Mouse (Mus musculus) small intestine, adult 2 months (tissue): ENCODE data around the gene Tekt4. TPM values are rescaled to one million over a fixed set of nuclear protein-coding genes. Genes with fewer than 3 reads are reported as not detected.

Experiments used
- H3K27ac ChIP-seq: fragments of 200-500 bp; 2 replicates; pipeline ENCODE4 v1.5.1; 2012; ENCODE audit warnings: low read depth, low read length, control low read depth, inconsistent platforms; ENCODE audit not compliant: insufficient read depth
- H3K27me3 ChIP-seq: fragments of 200-500 bp; 2 replicates; pipeline ENCODE4 v1.6.1; 2012; ENCODE audit warnings: mild to moderate bottlenecking, moderate library complexity, low read length, inconsistent platforms; ENCODE audit not compliant: control insufficient read depth, insufficient read depth
- H3K36me3 ChIP-seq: fragments of 200-500 bp; 2 replicates; pipeline ENCODE4 v1.6.1; 2012; ENCODE audit warnings: mild to moderate bottlenecking, low read length, control low read depth, inconsistent platforms; ENCODE audit not compliant: control insufficient read depth, insufficient read depth
- H3K4me1 ChIP-seq: fragments of 200-500 bp; 2 replicates; pipeline ENCODE4 v1.6.1; 2012; ENCODE audit warnings: low read length, inconsistent platforms, mixed read lengths; ENCODE audit not compliant: control insufficient read depth, insufficient read depth, insufficient read length
- H3K4me3 ChIP-seq: fragments of 200-500 bp; 2 replicates; pipeline ENCODE4 v1.5.1; 2012; ENCODE audit warnings: low read depth, mild to moderate bottlenecking, control low read depth, inconsistent platforms, low read length, moderate library complexity
- CTCF ChIP-seq: fragments of 200-500 bp; IDR thresholded peaks from 2 replicates; pipeline ENCODE4 v1.5.1; 2012; ENCODE audit warnings: low read depth, mild to moderate bottlenecking, control low read depth, inconsistent platforms, low read length, moderate library complexity, mixed read lengths; ENCODE audit not compliant: insufficient replicate concordance, insufficient read length; ENCODE audit errors: extremely low read depth
- POLR2A ChIP-seq: fragments of 200-500 bp; IDR thresholded peaks from 2 replicates; pipeline ENCODE4 v1.6.1; 2012; ENCODE audit warnings: low read depth, mild to moderate bottlenecking, control low read depth, inconsistent platforms, low read length, moderate library complexity
- WGBS: fragments of 180-500 bp; shearing (Covaris S2); methylation state at CpG from one replicate; pipeline ENCODE4 v1.1.7; 2018; 5-methylcytosine and 5-hydroxymethylcytosine counted together
- polyA plus RNA-seq: library from polyadenylated mRNA; depleted of rRNA; stranded (reverse); fragments of >200 nt; gene quantifications from 2 replicates; pipeline ENCODE4 v1.2.3, GENCODE M21; 2012

The Tekt4 gene
- polyA plus RNA-seq, 1 experiment, result not detected

- no peak overlapping the region for H3K4me3 ChIP-seq
- TF ChIP-seq CTCF, result no peak
- no peak for TF ChIP-seq POLR2A
- H3K4me1 ChIP-seq, result 0 out of 2 replicates have a peak, but pooled peaks cover 2% of the 10 kb centered on the region
- WGBS, result 91% methylated on average over 3 of the region's 3 CpGs
- H3K36me3 ChIP-seq, result no peaks in the 10 kb centered on the region
- no peak overlapping the region for H3K27ac ChIP-seq
- H3K27me3 ChIP-seq, result no peaks in the 10 kb centered on the region
Observed at GRCm38 (mm10) chr17:25420998-25421397, 33.4 kb upstream of the Tekt4 start.

GRCm38 (mm10) chr17:25424526-25425080 is 29.8 kb upstream of the Tekt4 start:
- Histone ChIP-seq H3K4me1 (no peaks in the 10 kb centered on the region), H3K27me3 (no peaks in the 10 kb centered on the region), H3K36me3 (no peaks in the 10 kb centered on the region), H3K27ac (no peak overlapping the region), H3K4me3 (no peak overlapping the region)
- TF ChIP-seq POLR2A, result no peak
- no peak for TF ChIP-seq CTCF
- WGBS, result 59% methylated on average over 8 of the region's 8 CpGs

GRCm38 (mm10) chr17:25425996-25426395 is 28.4 kb upstream of the Tekt4 start:
- Histone ChIP-seq H3K27ac (no peak overlapping the region), H3K4me3 (no peak overlapping the region), H3K27me3 (no peaks in the 10 kb centered on the region), H3K36me3 (no peaks in the 10 kb centered on the region), H3K4me1 (no peaks in the 10 kb centered on the region)
- 63% methylated on average over 2 of the region's 2 CpGs for WGBS
- TF ChIP-seq CTCF (no peak), POLR2A (no peak)

GRCm38 (mm10) chr17:25427441-25427840 is 27.0 kb upstream of the Tekt4 start:
- no peak for TF ChIP-seq POLR2A
- TF ChIP-seq CTCF, result no peak
- Histone ChIP-seq H3K27me3 (peaks cover 6% of the 10 kb centered on the region), H3K4me1 (no peaks in the 10 kb centered on the region), H3K27ac (no peak overlapping the region), H3K36me3 (no peaks in the 10 kb centered on the region), H3K4me3 (no peak overlapping the region)
- WGBS, result 43% methylated on average over 10 of the region's 10 CpGs

- TF ChIP-seq CTCF, result no peak
- TF ChIP-seq POLR2A, result no peak
- WGBS, result 66% methylated on average over 5 of the region's 5 CpGs
- no peak overlapping the region for H3K4me3 ChIP-seq
- no peaks in the 10 kb centered on the region for H3K36me3 ChIP-seq
- H3K4me1 ChIP-seq, result no peaks in the 10 kb centered on the region; the same call in 1 of the 2 replicates
- no peak overlapping the region for H3K27ac ChIP-seq
- H3K27me3 ChIP-seq, result peaks cover 24% of the 10 kb centered on the region
Observed at GRCm38 (mm10) chr17:25429240-25429639, 25.2 kb upstream of the Tekt4 start.

GRCm38 (mm10) chr17:25429886-25430285 is 24.5 kb upstream of the Tekt4 start:
- no peak overlapping the region for H3K27ac ChIP-seq
- peaks cover 25% of the 10 kb centered on the region for H3K27me3 ChIP-seq
- no peak for TF ChIP-seq POLR2A
- TF ChIP-seq CTCF, result no peak
- H3K4me1 ChIP-seq, result no peaks in the 10 kb centered on the region; the same call in 1 of the 2 replicates
- WGBS, result 34% methylated on average over 6 of the region's 6 CpGs
- H3K36me3 ChIP-seq, result no peaks in the 10 kb centered on the region
- H3K4me3 ChIP-seq, result no peak overlapping the region

- 62% methylated on average over 8 of the region's 8 CpGs for WGBS
- H3K4me3 ChIP-seq, result no peak overlapping the region
- TF ChIP-seq CTCF, result no peak
- no peak for TF ChIP-seq POLR2A
- H3K36me3 ChIP-seq, result no peaks in the 10 kb centered on the region
- H3K27ac ChIP-seq, result no peak overlapping the region
- peaks cover 25% of the 10 kb centered on the region for H3K27me3 ChIP-seq
- H3K4me1 ChIP-seq, result no peaks in the 10 kb centered on the region; the same call in 1 of the 2 replicates
Observed at GRCm38 (mm10) chr17:25430534-25430933, 23.9 kb upstream of the Tekt4 start.
